Mouse (Mus musculus) megakaryocyte, embryonic 14.5 days (primary cell): ENCODE measurements at regions not wholly inside any gene's neighbourhood (a gene's known extent, or its start where the extent isn't known, plus 50 kb on each side); places are given as distances from the start of the nearest gene placed in this dataset.

ENCODE experiments used
- H3K27me3 ChIP-seq: replicated peaks from 2 replicates; pipeline ENCODE3; 2012; ENCODE audit warnings: inconsistent platforms
- H3K36me3 ChIP-seq: replicated peaks from 2 replicates; pipeline ENCODE3; 2012; ENCODE audit warnings: low read length, inconsistent platforms, mixed read lengths
- H3K4me1 ChIP-seq: 2 replicates; pipeline ENCODE4 v1.6.1; 2012; ENCODE audit warnings: inconsistent platforms
- H3K4me3 ChIP-seq: replicated peaks from 2 replicates; pipeline ENCODE3; 2012; ENCODE audit warnings: moderate library complexity, mild to moderate bottlenecking, inconsistent platforms
- H3K9me3 ChIP-seq: 2 replicates; pipeline ENCODE4 v1.6.1; 2012; ENCODE audit warnings: inconsistent platforms
- FLI1 ChIP-seq: IDR thresholded peaks from 2 replicates; pipeline ENCODE4 v1.6.1; 2012; ENCODE audit warnings: low read length, inconsistent platforms, mixed read lengths
- GATA1 ChIP-seq: IDR thresholded peaks from 3 replicates; pipeline ENCODE4 v1.6.1; 2012; ENCODE audit warnings: mixed read lengths, low read length, inconsistent platforms, borderline replicate concordance

- TF ChIP-seq FLI1 = no peak
- no peak for TF ChIP-seq GATA1
- Histone ChIP-seq H3K9me3 (peaks cover 37% of the 10 kb centered on the region), H3K36me3 (no peaks in the 10 kb centered on the region), H3K4me1 (no peaks in the 10 kb centered on the region; the same call in 1 of the 2 replicates), H3K27me3 (peaks cover 11% of the 10 kb centered on the region), H3K4me3 (no peak overlapping the region)
These were observed 136.0 kb downstream of the 1500009L16Rik start for GRCm38 (mm10) chr10:83858689-83859088.

- H3K4me1 ChIP-seq = no peaks in the 10 kb centered on the region; the same call in 1 of the 2 replicates
- TF ChIP-seq FLI1 = no peak
- no peak for TF ChIP-seq GATA1
- peaks cover 43% of the 10 kb centered on the region for H3K9me3 ChIP-seq
- H3K36me3 ChIP-seq = no peaks in the 10 kb centered on the region
- H3K27me3 ChIP-seq = peaks cover 8% of the 10 kb centered on the region
- H3K4me3 ChIP-seq = no peak overlapping the region
These were observed 137.0 kb downstream of the 1500009L16Rik start for GRCm38 (mm10) chr10:83859633-83860032.

GRCm38 (mm10) chr10:83861574-83862190 lies 139.0 kb downstream of the 1500009L16Rik start:
- H3K9me3 ChIP-seq = peaks cover 42% of the 10 kb centered on the region
- no peak overlapping the region for H3K4me3 ChIP-seq
- TF ChIP-seq FLI1 (no peak), GATA1 (no peak)
- H3K4me1 ChIP-seq = no peaks in the 10 kb centered on the region; the same call in 1 of the 2 replicates
- peaks cover 10% of the 10 kb centered on the region for H3K27me3 ChIP-seq
- no peaks in the 10 kb centered on the region for H3K36me3 ChIP-seq

- H3K9me3 ChIP-seq = peaks cover 30% of the 10 kb centered on the region
- TF ChIP-seq GATA1 = no peak
These were observed 141.9 kb downstream of the 1500009L16Rik start for GRCm38 (mm10) chr10:83864591-83864990.

GRCm38 (mm10) chr10:83865929-83866328 lies 143.3 kb downstream of the 1500009L16Rik start:
- H3K4me1 ChIP-seq = no peaks in the 10 kb centered on the region
- H3K4me3 ChIP-seq = no peak overlapping the region
- H3K36me3 ChIP-seq = no peaks in the 10 kb centered on the region

More at GRCm38 (mm10) chr10:83864591-83864990, 141.9 kb downstream of the 1500009L16Rik start:
- Histone ChIP-seq H3K36me3 (no peaks in the 10 kb centered on the region), H3K4me1 (no peaks in the 10 kb centered on the region), H3K4me3 (no peak overlapping the region), H3K27me3 (peaks cover 12% of the 10 kb centered on the region)

GRCm38 (mm10) chr10:83871736-83872400 lies 149.2 kb downstream of the 1500009L16Rik start:
- H3K36me3 ChIP-seq = no peaks in the 10 kb centered on the region
- H3K27me3 ChIP-seq = peaks cover 4% of the 10 kb centered on the region
- H3K4me3 ChIP-seq = no peak overlapping the region
- H3K4me1 ChIP-seq = no peaks in the 10 kb centered on the region
- no peaks in the 10 kb centered on the region; the same call in 1 of the 2 replicates for H3K9me3 ChIP-seq
- TF ChIP-seq GATA1 (no peak), FLI1 (no peak)

More at GRCm38 (mm10) chr10:83865929-83866328, 143.3 kb downstream of the 1500009L16Rik start:
- Histone ChIP-seq H3K27me3 (peaks cover 12% of the 10 kb centered on the region), H3K9me3 (peaks cover 29% of the 10 kb centered on the region)
- no peak for TF ChIP-seq GATA1
- TF ChIP-seq FLI1 = no peak

GRCm38 (mm10) chr10:83878745-83879144 lies 156.1 kb downstream of the 1500009L16Rik start:
- no peak overlapping the region for H3K4me3 ChIP-seq
- no peaks in the 10 kb centered on the region for H3K9me3 ChIP-seq
- no peaks in the 10 kb centered on the region for H3K36me3 ChIP-seq
- H3K4me1 ChIP-seq = no peaks in the 10 kb centered on the region
- TF ChIP-seq GATA1 (no peak), FLI1 (no peak)
- peaks cover 3% of the 10 kb centered on the region for H3K27me3 ChIP-seq

GRCm38 (mm10) chr10:83882119-83882890 lies 159.6 kb downstream of the 1500009L16Rik start:
- TF ChIP-seq GATA1 (no peak), FLI1 (no peak)
- no peaks in the 10 kb centered on the region for H3K36me3 ChIP-seq
- H3K4me1 ChIP-seq = no peaks in the 10 kb centered on the region
- H3K27me3 ChIP-seq = no peaks in the 10 kb centered on the region
- no peaks in the 10 kb centered on the region for H3K9me3 ChIP-seq
- no peak overlapping the region for H3K4me3 ChIP-seq

- no peaks in the 10 kb centered on the region for H3K36me3 ChIP-seq
- no peaks in the 10 kb centered on the region for H3K27me3 ChIP-seq
These were observed 160.2 kb downstream of the 1500009L16Rik start for GRCm38 (mm10) chr10:83882891-83883185.

GRCm38 (mm10) chr10:83884553-83884952 lies 161.9 kb downstream of the 1500009L16Rik start:
- no peaks in the 10 kb centered on the region for H3K4me1 ChIP-seq
- peaks cover 3% of the 10 kb centered on the region; the same call in 1 of the 2 replicates for H3K9me3 ChIP-seq
- TF ChIP-seq FLI1 (no peak), GATA1 (no peak)
- H3K4me3 ChIP-seq = no peak overlapping the region
- H3K36me3 ChIP-seq = no peaks in the 10 kb centered on the region
- no peaks in the 10 kb centered on the region for H3K27me3 ChIP-seq

More at GRCm38 (mm10) chr10:83882891-83883185, 160.2 kb downstream of the 1500009L16Rik start:
- H3K4me3 ChIP-seq = no peak overlapping the region
- H3K4me1 ChIP-seq = no peaks in the 10 kb centered on the region
- no peak for TF ChIP-seq FLI1
- no peak for TF ChIP-seq GATA1
- H3K9me3 ChIP-seq = no peaks in the 10 kb centered on the region
